Mouse (Mus musculus): ENCODE results near the gene Cryzl1. TPM values are rescaled to one million over a fixed set of nuclear protein-coding genes. Genes with fewer than 3 reads are reported as not detected.
"Not testable (repeated sequence)": the region's sequence is repeated elsewhere in the genome, so short reads cannot be mapped to it uniquely, and the experiment has no call there.

Cryzl1 gene
- polyA plus RNA-seq, 2 experiments from 2014 or later = 65.7 to 82.1 TPM

GRCm38 (mm10) chr16:91688023-91688618 is 40.7 kb downstream of the Cryzl1 start:
- ATAC-seq = no peak

GRCm38 (mm10) chr16:91686369-91686768 is 42.4 kb downstream of the Cryzl1 start:
- no peak for ATAC-seq

GRCm38 (mm10) chr16:91685526-91685925 is 43.2 kb downstream of the Cryzl1 start:
- peak; percentile 85 for ATAC-seq

GRCm38 (mm10) chr16:91680656-91681055 is 48.1 kb downstream of the Cryzl1 start:
- no peak for ATAC-seq

- ATAC-seq = no peak
Measured at GRCm38 (mm10) chr16:91678147-91678911, 50.4 kb downstream of the Cryzl1 start.

GRCm38 (mm10) chr16:91674500-91674899 is 54.3 kb downstream of the Cryzl1 start:
- no peak for ATAC-seq

GRCm38 (mm10) chr16:91663795-91664194 is 65.0 kb downstream of the Cryzl1 start:
- no peak for ATAC-seq

- no peak for ATAC-seq
Measured at GRCm38 (mm10) chr16:91662336-91662735, 66.4 kb downstream of the Cryzl1 start.

GRCm38 (mm10) chr16:91661397-91661796 is 67.4 kb downstream of the Cryzl1 start:
- ATAC-seq = no peak

- ATAC-seq = no peak
Measured at GRCm38 (mm10) chr16:91659798-91660197, 69.0 kb downstream of the Cryzl1 start.

GRCm38 (mm10) chr16:91658471-91658870 is 70.3 kb downstream of the Cryzl1 start:
- no peak for ATAC-seq

GRCm38 (mm10) chr16:91657285-91657684 is 71.5 kb downstream of the Cryzl1 start:
- peak; percentile 7 for ATAC-seq

- no peak for ATAC-seq
Measured at GRCm38 (mm10) chr16:91655285-91655684, 73.5 kb downstream of the Cryzl1 start.

GRCm38 (mm10) chr16:91652191-91652590 is 76.6 kb downstream of the Cryzl1 start:
- no peak for ATAC-seq

- ATAC-seq = no peak
Measured at GRCm38 (mm10) chr16:91649781-91650180, 79.0 kb downstream of the Cryzl1 start.

- no peak for ATAC-seq
Measured at GRCm38 (mm10) chr16:91649246-91649645, 79.5 kb downstream of the Cryzl1 start.

- no peak for ATAC-seq
Measured at GRCm38 (mm10) chr16:91648220-91648550, 80.6 kb downstream of the Cryzl1 start.

GRCm38 (mm10) chr16:91647461-91648219 is 81.1 kb downstream of the Cryzl1 start, which contains the start of gene Son:
Gene Son, plus strand, starts transcription at chr16:91647506.
- ATAC-seq = peak; percentile 84

- ATAC-seq = peak; percentile 74
Measured at GRCm38 (mm10) chr16:91646681-91647419, 81.9 kb downstream of the Cryzl1 start, which contains the start of gene Gart. Gene Gart, minus strand, starts transcription at chr16:91646952.

- peak; percentile 13 for ATAC-seq
Measured at GRCm38 (mm10) chr16:91645995-91646602, 82.7 kb downstream of the Cryzl1 start.

- ATAC-seq = not testable (repeated sequence)
Measured at GRCm38 (mm10) chr16:91645420-91645819, 83.4 kb downstream of the Cryzl1 start.

- no peak for ATAC-seq
Measured at GRCm38 (mm10) chr16:91644901-91645300, 83.9 kb downstream of the Cryzl1 start.

All from CD4-positive, CD25-positive, alpha-beta regulatory T cell, adult 4 months (primary cell).